Mouse (Mus musculus) leukemia stem cell, adult 10-12 weeks (primary cell): ENCODE results near the gene Oas1c. TPM values are rescaled to one million over a fixed set of nuclear protein-coding genes. Genes with fewer than 3 reads are reported as not detected.

Source experiments
- polyA plus RNA-seq: library from polyadenylated mRNA; stranded (reverse); fragments of >175 nt; gene quantifications from 2 replicates; pipeline ENCODE4 v1.2.3, GENCODE M21; 2012; ENCODE audit warnings: low replicate concordance

Oas1c gene
- polyA plus RNA-seq = 0.10 and 0.30 TPM in 2 replicates

GRCm38 (mm10) chr5:120811951-120812819 lies at the start of gene Oas1c:
TSS of gene Oas1c (minus strand) at chr5:120812514.

GRCm38 (mm10) chr5:120861121-120861520 lies 48.8 kb upstream of the Oas1c start, which contains the start of gene Oas1h:
TSS of gene Oas1h (plus strand) at chr5:120861421.

GRCm38 (mm10) chr5:120847067-120847466 lies 34.8 kb upstream of the Oas1c start, which contains the start of gene Oas1f:
TSS of gene Oas1f (plus strand) at chr5:120847367.

GRCm38 (mm10) chr5:120795480-120796034 lies 16.8 kb downstream of the Oas1c start, which contains the start of gene Oas1e:
TSS of gene Oas1e (minus strand) at chr5:120795530.

GRCm38 (mm10) chr5:120777478-120777877 lies 34.8 kb downstream of the Oas1c start, which contains the start of gene Oas3:
TSS of gene Oas3 (minus strand) at chr5:120777661.

Other genes starting within 250 kb of the Oas1c start
- 160 and 210 TPM in 2 replicates for gene Tpcn1, start 223.8 kb downstream of the Oas1c start, polyA plus RNA-seq
- 10.6 and 18.2 TPM in 2 replicates for gene Iqcd, start 223.5 kb downstream of the Oas1c start, polyA plus RNA-seq
- gene Rita1, start 199.9 kb downstream of the Oas1c start, polyA plus RNA-seq = 57.8 and 64.1 TPM in 2 replicates
- 65.7 and 84.8 TPM in 2 replicates for gene Ddx54, start 199.8 kb downstream of the Oas1c start, polyA plus RNA-seq
- not detected in 2 replicates for gene Cfap73, start 178.3 kb downstream of the Oas1c start, polyA plus RNA-seq
- gene Rasal1, start 163.7 kb downstream of the Oas1c start, polyA plus RNA-seq = 3.4 and 6.9 TPM in 2 replicates
- gene Dtx1, start 100.6 kb downstream of the Oas1c start, polyA plus RNA-seq = 50.3 and 77.0 TPM in 2 replicates
- 0.30 and 0.63 TPM in 2 replicates for gene Oas2, start 62.7 kb downstream of the Oas1c start, polyA plus RNA-seq
- gene Oas3, start 34.9 kb downstream of the Oas1c start, polyA plus RNA-seq = 7.4 and 33.3 TPM in 2 replicates
- not detected in 2 replicates for gene Oas1e, start 17.0 kb downstream of the Oas1c start, polyA plus RNA-seq
- gene Oas1f, start 34.9 kb upstream of the Oas1c start, polyA plus RNA-seq = not detected in 2 replicates
- gene Oas1h, start 48.9 kb upstream of the Oas1c start, polyA plus RNA-seq = not detected in 2 replicates
- gene Oas1g, start 75.1 kb upstream of the Oas1c start, polyA plus RNA-seq = 1.1 and 1.5 TPM in 2 replicates
- gene Oas1a, start 95.0 kb upstream of the Oas1c start, polyA plus RNA-seq = 3.1 and 18.8 TPM in 2 replicates
- gene Oas1d, start 102.0 kb upstream of the Oas1c start, polyA plus RNA-seq = not detected in 2 replicates
- gene Rph3a, start 197.6 kb upstream of the Oas1c start, polyA plus RNA-seq = 0.06 TPM in 1 of 2 replicates, not detected in the other